Mouse (Mus musculus): ENCODE data around the gene Arf4.

Arf4 gene

DNA sequence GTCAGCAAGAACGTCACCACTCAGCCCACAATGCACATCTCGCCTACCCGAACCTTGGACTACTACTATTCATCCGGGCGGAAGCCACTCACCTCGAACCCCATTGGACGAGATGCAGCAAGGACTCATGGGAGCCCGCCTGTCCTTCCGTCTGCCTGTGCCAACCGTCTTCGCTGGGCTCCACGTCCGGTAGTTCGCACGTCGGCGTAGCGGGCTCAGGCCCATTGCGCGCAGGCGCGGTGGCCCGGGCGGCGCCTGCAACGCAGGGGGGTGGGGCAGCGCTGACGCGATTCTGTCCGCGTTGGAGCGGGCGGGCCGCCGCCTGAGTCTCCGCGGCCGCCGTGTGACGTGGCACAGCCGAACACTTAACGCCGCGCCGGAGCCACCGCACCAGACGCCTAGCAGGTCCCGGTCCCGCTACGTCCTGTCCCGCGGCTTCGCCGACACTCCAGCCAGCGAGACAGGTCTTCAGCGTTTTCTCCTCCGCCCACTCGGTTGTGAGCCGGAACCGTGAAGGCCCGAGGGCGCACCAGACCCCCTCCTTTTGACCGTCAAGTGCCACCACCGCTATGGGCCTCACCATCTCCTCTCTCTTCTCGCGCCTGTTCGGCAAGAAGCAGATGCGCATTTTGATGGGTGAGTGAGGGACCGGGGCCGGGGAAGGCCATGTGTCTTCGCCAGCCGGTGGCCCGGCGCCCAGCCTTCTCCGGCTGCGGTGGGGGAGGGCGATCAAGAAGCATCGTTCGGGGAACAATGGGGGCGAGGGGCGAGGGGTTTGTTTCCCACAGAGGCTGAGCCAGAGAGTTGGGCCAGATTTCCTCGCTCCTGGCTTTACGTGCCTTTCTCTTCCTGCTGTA lies at the start of gene Arf4:
Gene Arf4 (plus strand): TSS at position 224 of the 857 bp plus-strand sequence.
- DNase-seq (ENCODE audit: low spot score), result peak; percentile 99

- DNase-seq (ENCODE audit: low spot score), result no peak
Observed at GRCm38 (mm10) chr14:26591353-26591752, 46.5 kb upstream of the Arf4 start.

- no peak for DNase-seq (ENCODE audit: low spot score)
Observed at GRCm38 (mm10) chr14:26593281-26593895, 44.5 kb upstream of the Arf4 start.

DNA sequence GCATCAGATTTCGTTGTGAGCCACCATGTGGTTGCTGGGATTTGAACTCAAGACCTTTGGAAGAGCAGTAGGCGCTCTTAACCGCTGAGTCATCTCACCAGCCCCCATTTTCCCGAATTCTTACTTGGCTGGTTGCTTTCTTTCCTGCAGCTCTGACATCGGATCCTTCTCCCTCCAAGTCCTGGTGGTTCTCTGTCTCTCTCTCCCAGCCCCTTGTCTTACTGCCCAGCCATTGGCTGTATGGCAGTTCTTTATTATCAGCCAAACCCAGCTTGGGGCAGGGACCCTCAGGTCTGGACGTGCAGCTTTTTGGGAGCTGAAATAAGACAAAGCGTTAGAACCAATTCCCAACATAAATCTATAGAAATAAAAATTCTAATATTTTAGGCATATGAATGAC lies 42.7 kb upstream of the Arf4 start:
- DNase-seq (ENCODE audit: low spot score), result no peak

DNA sequence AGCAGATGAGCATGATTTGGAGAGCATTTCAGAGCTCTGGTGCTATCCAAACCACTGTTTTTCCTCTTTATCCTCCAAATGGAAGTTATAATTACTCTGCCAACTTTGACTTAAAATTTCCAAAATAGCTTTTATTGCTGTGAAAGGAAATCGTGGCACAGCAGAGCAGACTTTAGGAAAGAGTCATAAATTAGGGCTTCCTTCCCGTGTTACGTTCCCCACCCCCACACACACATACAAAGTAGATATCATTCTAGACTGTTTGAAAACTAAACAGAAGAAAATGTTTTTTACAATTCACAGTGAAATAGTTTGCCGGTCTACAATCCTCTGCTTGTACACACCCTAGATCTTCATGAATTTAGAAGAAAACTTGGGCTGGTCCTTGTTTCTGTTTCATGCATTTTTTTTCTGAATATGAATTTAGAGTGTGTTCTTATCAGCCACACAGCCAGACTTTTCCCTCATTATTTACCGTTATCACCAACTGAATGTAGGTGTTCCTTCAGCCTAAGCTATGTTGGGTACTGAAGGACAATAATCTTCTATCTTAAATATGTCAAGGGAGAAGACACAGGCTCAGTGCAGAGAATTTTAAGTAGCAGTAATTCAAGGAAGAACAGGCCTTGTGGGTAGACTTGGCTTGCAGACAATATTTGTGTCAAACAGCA lies 42.0 kb upstream of the Arf4 start:
- no peak for DNase-seq (ENCODE audit: low spot score)

DNA sequence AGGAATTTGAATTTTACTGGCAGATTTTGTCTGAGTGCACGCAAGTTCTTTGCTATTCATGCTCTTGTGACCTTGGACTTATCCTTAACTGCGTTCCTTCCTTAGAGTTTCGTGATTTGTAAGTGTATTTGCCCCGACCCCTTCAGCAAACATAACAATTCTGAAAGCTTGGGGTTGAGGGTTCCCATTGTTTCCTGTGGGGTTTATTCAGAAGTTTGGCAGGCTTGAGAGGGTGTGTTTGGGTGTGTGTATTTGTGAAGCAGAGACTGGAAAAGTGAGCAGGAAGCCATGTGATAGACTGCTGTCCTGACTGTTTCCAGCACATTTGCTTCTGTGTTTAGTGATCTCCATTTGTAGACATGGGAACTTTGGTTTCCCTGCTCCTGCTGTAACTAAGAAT lies 32.5 kb upstream of the Arf4 start:
- DNase-seq (ENCODE audit: low spot score), result no peak

- no peak for DNase-seq (ENCODE audit: low spot score)
Observed at GRCm38 (mm10) chr14:26609674-26610073, 28.2 kb upstream of the Arf4 start.

- no peak for DNase-seq (ENCODE audit: low spot score)
Observed at GRCm38 (mm10) chr14:26610689-26611088, 27.2 kb upstream of the Arf4 start.

DNA sequence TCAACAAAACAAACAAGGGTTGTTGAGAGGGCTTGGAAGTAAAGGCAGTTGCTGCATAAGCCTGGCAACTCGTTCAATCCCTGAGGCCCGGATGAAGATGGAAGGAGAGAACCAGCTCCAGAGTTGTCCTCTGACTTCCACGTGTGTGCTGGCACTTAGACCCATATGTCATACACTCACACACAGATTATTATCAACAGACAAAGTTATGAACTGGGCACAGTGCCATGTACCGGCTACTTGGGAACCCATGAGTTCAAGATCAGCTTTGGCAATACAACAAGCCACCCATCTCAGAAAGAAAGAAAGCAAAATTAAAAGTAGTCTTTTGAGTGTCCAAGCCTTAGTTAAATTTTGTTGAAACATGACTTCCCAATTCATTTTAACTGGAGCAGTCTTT lies 12.6 kb upstream of the Arf4 start:
- no peak for DNase-seq (ENCODE audit: low spot score)

DNA sequence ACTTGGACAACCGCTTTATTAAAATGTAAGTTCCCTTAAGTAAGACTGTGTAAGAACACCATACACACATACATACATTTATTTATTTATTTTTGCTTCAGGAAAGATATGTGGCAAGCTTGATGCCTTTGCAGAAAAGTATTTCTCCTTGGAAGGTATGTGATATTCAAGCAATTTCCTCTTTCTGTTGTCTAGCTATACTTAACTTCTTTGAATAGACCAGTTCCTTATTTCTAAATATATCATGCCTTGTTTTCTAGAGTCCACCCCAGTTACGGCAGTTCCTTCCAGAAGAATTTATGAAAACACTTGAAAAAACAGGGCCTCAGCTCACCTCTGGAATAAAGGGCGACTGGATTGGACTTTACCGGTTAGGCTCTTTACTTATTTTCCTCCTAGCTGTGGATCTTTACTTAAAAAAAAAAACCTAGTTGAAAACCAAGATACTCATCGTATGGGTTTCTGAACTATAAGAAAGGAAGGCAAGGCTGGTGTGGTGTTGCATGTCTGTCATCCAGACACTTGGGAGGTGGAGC lies 11.2 kb upstream of the Arf4 start:
- DNase-seq (ENCODE audit: low spot score), result no peak

DNA sequence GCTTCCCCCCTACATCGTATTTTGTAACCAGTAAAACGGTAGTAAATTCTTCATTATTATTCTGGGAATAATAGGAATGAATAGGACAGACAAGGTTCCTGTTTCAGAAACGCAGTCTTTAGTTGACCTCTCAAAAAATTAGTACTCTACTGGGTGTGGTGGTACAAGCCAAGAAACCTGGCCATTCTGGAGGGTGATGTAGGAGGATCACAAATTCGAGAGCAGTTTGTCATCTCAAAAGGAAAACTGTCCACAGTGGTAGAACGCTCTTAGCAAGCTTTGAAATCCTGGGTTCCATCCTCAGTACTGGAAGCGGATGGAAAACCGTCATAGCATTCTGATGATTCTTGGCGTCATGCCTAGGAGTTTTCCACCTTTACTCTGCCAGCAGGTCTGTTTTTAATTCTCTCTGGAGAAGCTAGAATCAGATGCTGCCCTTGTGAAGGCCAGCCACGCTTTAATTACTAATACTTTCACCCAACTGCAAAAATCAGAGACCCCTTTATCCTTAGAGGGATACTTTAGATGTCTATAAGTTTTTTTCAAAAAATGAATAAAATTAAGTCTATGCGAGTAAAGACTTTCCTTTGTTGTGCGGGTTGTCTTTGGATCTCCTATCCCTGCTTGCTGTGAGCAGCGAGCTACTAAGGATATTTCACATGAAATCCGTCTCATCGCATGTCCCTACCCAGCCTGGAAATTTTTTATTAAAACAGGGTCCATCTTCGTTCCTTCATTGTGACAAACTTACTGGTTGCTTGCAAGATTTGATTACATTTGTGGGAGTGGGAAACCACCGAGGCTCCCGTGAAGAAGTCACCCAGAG lies 636 bp upstream of the Arf4 start:
- DNase-seq (ENCODE audit: low spot score), result no peak

DNA sequence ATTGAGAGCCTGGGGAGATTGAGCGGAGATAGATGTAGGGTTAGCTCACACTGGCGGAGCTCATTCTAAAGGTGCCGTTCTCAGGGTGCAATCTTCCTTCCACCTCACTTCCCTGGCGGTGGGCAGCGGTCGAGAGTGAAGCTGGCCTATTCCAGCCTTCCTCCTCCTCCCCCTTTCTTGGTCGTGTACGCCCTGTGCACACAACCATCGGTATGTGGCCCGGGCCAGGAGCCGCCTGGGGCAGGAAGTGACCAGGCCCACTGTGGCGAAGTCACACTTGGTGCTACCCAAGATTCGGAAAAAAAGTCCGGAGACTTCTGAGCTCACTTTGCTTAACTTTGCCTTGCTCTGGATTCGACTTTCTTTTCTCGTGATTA lies 822 bp downstream of the Arf4 start:
- peak; percentile 59 for DNase-seq (ENCODE audit: low spot score)

DNA sequence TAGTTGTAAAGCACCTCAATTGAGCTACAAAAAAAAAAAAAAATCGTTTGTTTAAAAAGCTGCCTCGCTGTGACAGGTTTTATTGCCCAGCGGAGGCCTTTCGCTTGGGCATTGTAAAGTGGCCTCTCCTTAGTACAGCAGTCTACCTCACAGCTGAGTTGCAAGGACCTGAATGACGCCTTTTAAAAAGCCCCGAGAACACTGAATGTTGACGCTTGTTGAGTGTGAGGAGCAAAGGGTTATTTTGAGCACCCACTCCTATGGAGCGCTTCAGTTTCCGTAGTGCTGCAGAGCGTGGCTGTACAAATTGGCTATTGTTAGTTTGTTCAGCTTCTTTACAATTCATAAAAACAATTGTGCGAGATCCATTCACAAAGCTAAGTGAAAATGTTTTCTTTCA lies 1.4 kb downstream of the Arf4 start:
- DNase-seq (ENCODE audit: low spot score), result peak; percentile 39

- DNase-seq (ENCODE audit: low spot score), result peak; percentile 25
Observed at GRCm38 (mm10) chr14:26639961-26640360, 2.1 kb downstream of the Arf4 start.

DNA sequence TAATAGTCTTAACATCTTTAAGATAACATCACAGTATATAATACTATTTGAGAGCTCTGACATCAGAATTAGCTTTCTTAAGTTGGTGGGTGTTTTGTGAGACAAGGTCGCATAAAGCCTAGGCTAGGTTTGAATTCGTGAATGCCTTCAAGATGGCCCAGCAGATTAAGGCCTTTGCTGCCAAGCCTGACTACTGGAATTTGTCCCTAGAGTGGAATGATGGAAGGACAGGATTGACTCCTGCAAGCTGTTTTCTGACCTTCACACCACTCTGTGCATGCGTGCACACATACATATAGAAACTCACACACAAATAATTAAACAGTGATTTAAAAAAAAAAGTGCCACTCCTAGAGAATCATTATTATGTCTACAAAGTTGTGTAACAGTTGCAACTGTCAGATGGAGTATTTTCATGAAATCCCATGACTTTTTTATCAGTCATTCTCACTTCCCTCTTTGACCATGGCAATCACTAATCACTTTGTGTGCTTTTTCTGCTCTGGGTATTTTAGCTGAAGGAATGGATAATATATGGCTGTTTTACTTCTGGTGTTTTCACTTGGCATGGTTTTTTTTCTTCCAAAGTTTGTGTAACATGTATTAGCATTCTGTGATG lies 5.2 kb downstream of the Arf4 start:
- DNase-seq (ENCODE audit: low spot score), result no peak

- no peak for DNase-seq (ENCODE audit: low spot score)
Observed at GRCm38 (mm10) chr14:26645989-26646650, 8.2 kb downstream of the Arf4 start.

GRCm38 (mm10) chr14:26647811-26648210 lies 9.9 kb downstream of the Arf4 start:
- DNase-seq (ENCODE audit: low spot score), result no peak

- DNase-seq (ENCODE audit: low spot score), result peak; percentile 44
Observed at GRCm38 (mm10) chr14:26651901-26652300, 14.0 kb downstream of the Arf4 start.

DNA sequence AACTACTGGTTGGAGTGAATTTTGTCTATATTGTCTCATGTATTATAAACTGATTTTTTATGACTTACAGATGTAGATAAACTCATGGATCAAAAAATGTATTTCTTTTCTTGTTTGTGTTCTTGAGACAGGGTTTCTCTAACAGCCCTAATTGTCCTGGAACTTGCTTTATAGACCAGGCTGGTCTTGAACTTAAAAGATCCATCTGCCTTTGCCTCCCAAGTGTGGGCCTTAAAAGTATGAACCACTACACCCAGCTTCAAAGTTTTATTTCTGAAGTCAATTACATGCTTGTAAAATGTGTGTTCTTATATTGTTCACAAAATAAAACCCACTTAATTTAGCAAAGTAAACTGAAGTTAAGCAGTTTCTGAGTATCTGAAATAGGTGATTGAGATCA lies 20.3 kb downstream of the Arf4 start:
- DNase-seq (ENCODE audit: low spot score), result no peak

DNA sequence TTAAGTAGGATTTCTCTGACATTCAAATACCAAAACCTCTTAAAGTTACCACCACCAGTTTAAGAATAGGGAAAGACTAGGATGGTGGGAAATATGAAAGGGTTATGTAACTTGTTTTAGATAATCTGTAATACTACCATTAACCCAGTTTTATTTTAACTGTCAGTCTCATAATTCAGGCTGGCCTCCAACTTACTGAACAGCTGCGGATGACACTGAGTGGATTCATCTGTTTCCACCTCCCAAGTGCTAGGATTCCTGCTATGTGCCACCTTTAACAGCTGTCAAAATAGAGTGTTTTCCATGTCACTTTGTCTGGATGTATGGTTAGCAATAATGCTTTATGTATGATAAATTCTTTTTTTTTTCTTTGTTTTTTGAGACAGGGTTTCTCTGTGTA lies 22.4 kb downstream of the Arf4 start:
- DNase-seq (ENCODE audit: low spot score), result no peak

DNA sequence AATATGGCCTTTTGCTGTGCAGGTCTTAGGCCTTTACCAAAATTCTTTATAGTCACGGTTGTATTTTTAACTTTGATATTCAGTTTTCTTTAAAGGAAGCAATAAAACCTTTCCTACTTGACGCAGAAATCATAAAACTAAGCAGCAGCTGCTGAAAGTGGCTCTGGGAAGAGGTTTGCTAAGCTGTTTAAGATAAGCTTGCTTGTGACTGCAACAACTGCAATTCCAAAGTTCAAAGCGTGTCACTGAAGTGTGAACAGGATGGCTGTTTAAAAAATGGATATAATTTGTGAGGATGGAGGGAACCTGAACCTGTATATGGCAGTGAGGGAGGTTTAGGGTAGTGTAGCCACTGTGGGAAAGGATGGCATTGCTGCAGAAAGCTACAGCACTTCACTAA lies 24.1 kb downstream of the Arf4 start:
- no peak for DNase-seq (ENCODE audit: low spot score)

Data from T-cell, adult 2 months (primary cell).